Mouse (Mus musculus): ENCODE data around the gene Dok4. TPM values are rescaled to one million over a fixed set of nuclear protein-coding genes. Genes with fewer than 3 reads are reported as not detected.
A peak's percentile ranks its signal among the peaks of the same experiment; 100 is the strongest.

Dok4 gene
- polyA plus RNA-seq, 1 experiment from 2014 or later: 59.0 TPM

GRCm38 (mm10) chr8:94875096-94875870 lies 847 bp downstream of the Dok4 start:
- Histone ChIP-seq H3K36me3 (no peaks in the 10 kb centered on the region), H3K9ac (peak overlapping the region; percentile 72), H3K9me3 (no peaks in the 10 kb centered on the region), H3K4me1 (replicated peaks) (peaks cover 52% of the 10 kb centered on the region), H3K4me3 (peak overlapping the region; percentile 55), H3K27ac (no peak overlapping the region), H3K4me2 (peak overlapping the region; percentile 90), H3K27me3 (peaks cover 35% of the 10 kb centered on the region)
- WGBS: 18% methylated on average over 17 of the region's 17 CpGs
- no peak for ATAC-seq (ENCODE audit: low FRiP score)

DNA sequence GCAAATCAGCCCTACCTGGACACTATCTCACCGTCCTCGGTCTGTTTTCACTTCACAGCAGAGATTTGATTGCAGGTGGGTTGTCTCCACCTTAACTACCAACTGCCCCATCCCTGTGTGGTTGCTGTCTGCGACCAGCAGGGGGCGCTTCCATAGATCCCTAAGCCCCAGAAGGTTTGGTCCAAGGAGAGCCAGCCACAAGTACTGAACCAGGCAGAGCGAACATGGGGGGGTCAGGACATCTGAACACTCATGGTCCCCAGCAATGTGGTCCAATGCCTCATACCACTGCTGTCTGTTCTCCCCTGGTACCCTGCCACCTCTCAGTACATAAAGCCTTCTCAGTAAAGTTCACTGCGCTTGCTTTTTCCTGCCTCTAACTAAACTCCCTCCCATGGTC lies 1.8 kb downstream of the Dok4 start:
- H3K36me3 ChIP-seq: no peaks in the 10 kb centered on the region
- H3K4me3 ChIP-seq: peak overlapping the region; percentile 55
- no peak overlapping the region for H3K9ac ChIP-seq
- H3K27ac ChIP-seq: no peak overlapping the region
- peaks cover 35% of the 10 kb centered on the region for H3K27me3 ChIP-seq
- H3K4me2 ChIP-seq: peak overlapping the region; percentile 90
- 15% methylated on average over 6 of the region's 6 CpGs for WGBS
- no peaks in the 10 kb centered on the region for H3K9me3 ChIP-seq
- H3K4me1 ChIP-seq (replicated peaks): peaks cover 62% of the 10 kb centered on the region
- ATAC-seq (ENCODE audit: low FRiP score): no peak

- ATAC-seq (ENCODE audit: low FRiP score): no peak
- Histone ChIP-seq H3K4me2 (peak overlapping the region; percentile 86; the same call in 1 of the 2 replicates), H3K9ac (peak overlapping the region; percentile 31; the same call in 1 of the 2 replicates), H3K27me3 (peaks cover 30% of the 10 kb centered on the region), H3K4me3 (no peak overlapping the region), H3K36me3 (peaks cover 5% of the 10 kb centered on the region; the same call in 1 of the 2 replicates), H3K27ac (no peak overlapping the region), H3K9me3 (no peaks in the 10 kb centered on the region), H3K4me1 (replicated peaks) (peaks cover 80% of the 10 kb centered on the region)
- 76% methylated on average over 2 of the region's 2 CpGs for WGBS
These were observed 3.6 kb downstream of the Dok4 start for GRCm38 (mm10) chr8:94872576-94872975.

DNA sequence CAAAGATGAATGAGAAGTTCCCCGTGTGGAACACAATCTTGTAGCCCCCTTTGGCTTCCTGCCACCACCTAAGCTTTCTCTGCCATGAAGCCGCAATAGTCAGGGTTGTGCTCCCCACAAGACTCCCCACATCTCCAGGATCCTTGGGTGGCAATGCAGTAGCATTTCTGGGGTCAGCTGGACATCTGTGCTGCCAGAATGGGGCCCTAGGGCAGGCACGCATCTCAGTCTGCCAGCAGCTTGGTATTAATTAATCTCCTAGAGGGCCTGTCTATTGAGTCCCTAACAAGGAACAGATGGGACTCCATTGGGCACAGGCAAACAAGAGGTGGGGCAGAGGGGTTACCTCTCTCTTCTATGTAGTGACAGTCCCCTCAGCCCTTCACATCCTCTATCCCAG lies 4.0 kb downstream of the Dok4 start:
- H3K4me3 ChIP-seq: no peak overlapping the region
- H3K36me3 ChIP-seq: peaks cover 9% of the 10 kb centered on the region
- ATAC-seq (ENCODE audit: low FRiP score): no peak
- H3K9ac ChIP-seq: peak overlapping the region; percentile 31; the same call in 1 of the 2 replicates
- peaks cover 83% of the 10 kb centered on the region for H3K4me1 ChIP-seq (replicated peaks)
- peak overlapping the region; percentile 86; the same call in 1 of the 2 replicates for H3K4me2 ChIP-seq
- peaks cover 30% of the 10 kb centered on the region for H3K27me3 ChIP-seq
- H3K9me3 ChIP-seq: no peaks in the 10 kb centered on the region
- H3K27ac ChIP-seq: peak overlapping the region; percentile 44; the same call in 1 of the 2 replicates
- 19% methylated on average over 3 of the region's 3 CpGs for WGBS

DNA sequence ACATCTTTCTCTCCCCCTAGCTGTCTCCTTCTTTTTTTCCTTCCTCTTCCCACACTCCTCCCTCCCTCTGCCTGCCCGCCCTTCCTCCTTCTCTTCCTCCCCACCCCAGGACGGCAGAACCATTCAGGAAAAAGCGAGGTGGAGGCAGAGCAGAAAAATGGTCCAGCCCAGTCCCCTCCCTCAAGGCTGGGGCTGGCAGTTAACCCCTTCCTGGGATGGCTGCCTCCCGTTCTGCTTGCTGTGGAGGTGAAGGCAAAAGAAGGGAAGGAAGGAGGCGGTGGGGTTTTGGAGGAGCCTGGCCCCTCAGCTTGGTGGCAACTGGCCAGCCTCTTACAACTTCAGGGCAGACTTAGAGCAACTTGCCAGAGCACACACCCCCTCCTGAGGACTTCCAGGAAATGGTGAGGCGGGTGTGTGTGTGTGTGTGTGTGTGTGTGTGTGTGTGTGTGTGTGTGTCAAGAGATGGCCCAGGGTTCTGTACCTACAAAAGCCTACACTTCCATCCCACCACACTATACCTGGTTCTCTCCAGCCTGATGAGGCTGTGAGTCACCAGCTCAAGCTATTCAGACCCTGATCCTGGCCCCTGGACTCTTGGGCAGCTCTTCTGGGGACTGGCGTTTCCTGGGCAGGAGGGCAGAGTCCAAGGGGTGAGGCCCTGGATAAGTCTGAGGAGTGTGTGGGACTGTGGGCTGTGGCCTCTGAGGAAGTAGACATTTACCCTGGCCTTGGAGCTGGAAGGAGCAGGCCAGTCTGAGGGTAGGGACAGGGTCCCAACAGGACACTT lies 4.8 kb downstream of the Dok4 start:
- H3K4me2 ChIP-seq: peak overlapping the region; percentile 86
- ATAC-seq (ENCODE audit: low FRiP score): peak; percentile 70

GRCm38 (mm10) chr8:94870474-94871107 lies 5.5 kb downstream of the Dok4 start:
- Histone ChIP-seq H3K27me3 (peaks cover 23% of the 10 kb centered on the region), H3K4me3 (peak overlapping the region; percentile 61), H3K4me2 (peak overlapping the region; percentile 86), H3K9me3 (no peaks in the 10 kb centered on the region), H3K9ac (peak overlapping the region; percentile 82), H3K4me1 (replicated peaks) (peaks cover 71% of the 10 kb centered on the region), H3K36me3 (peaks cover 25% of the 10 kb centered on the region), H3K27ac (peak overlapping the region; percentile 81)
- peak; percentile 62 for ATAC-seq (ENCODE audit: low FRiP score)
- 3% methylated on average over 22 of the region's 22 CpGs for WGBS

More for the DNA sequence above, 4.8 kb downstream of the Dok4 start:
- Histone ChIP-seq H3K36me3 (peaks cover 18% of the 10 kb centered on the region), H3K27me3 (peaks cover 24% of the 10 kb centered on the region), H3K9ac (peak overlapping the region; percentile 82), H3K27ac (peak overlapping the region; percentile 81), H3K9me3 (no peaks in the 10 kb centered on the region), H3K4me3 (peak overlapping the region; percentile 61), H3K4me1 (replicated peaks) (peaks cover 78% of the 10 kb centered on the region)
- 7% methylated on average over 7 of the region's 7 CpGs for WGBS

GRCm38 (mm10) chr8:94870003-94870402 lies 6.1 kb downstream of the Dok4 start:
- peaks cover 68% of the 10 kb centered on the region for H3K4me1 ChIP-seq (replicated peaks)
- H3K27ac ChIP-seq: peak overlapping the region; percentile 81
- peak overlapping the region; percentile 82 for H3K9ac ChIP-seq
- H3K36me3 ChIP-seq: peaks cover 31% of the 10 kb centered on the region
- WGBS: 10% methylated on average over 4 of the region's 4 CpGs
- no peak for ATAC-seq (ENCODE audit: low FRiP score)
- H3K27me3 ChIP-seq: peaks cover 17% of the 10 kb centered on the region
- peak overlapping the region; percentile 86 for H3K4me2 ChIP-seq
- peak overlapping the region; percentile 61 for H3K4me3 ChIP-seq
- H3K9me3 ChIP-seq: no peaks in the 10 kb centered on the region

DNA sequence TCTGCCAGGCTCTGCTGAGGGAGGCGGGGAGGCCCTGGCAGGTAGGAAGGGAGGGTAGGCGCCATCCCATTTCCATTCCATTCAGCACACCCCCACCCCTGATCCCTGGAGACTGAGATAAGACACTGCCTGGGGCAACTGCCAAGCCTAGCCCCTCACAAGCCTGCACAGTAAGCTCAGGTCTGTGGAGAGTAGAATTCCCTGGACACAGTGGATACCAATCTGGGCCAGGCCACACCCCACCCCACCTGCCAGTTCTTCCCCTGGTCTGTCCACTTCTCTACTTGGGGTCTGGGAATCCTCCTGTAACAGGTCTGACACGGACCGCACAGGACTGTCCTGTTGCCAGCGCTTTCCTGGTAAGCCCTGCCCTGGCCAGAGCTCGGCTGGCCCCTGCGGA lies 7.0 kb downstream of the Dok4 start:
- no peak for ATAC-seq (ENCODE audit: low FRiP score)
- Histone ChIP-seq H3K9ac (peak overlapping the region; percentile 82), H3K27me3 (peaks cover 8% of the 10 kb centered on the region), H3K36me3 (peaks cover 39% of the 10 kb centered on the region), H3K27ac (no peak overlapping the region), H3K4me3 (peak overlapping the region; percentile 61), H3K9me3 (no peaks in the 10 kb centered on the region), H3K4me2 (peak overlapping the region; percentile 86), H3K4me1 (replicated peaks) (peaks cover 59% of the 10 kb centered on the region)
- WGBS: 46% methylated on average over 7 of the region's 7 CpGs

DNA sequence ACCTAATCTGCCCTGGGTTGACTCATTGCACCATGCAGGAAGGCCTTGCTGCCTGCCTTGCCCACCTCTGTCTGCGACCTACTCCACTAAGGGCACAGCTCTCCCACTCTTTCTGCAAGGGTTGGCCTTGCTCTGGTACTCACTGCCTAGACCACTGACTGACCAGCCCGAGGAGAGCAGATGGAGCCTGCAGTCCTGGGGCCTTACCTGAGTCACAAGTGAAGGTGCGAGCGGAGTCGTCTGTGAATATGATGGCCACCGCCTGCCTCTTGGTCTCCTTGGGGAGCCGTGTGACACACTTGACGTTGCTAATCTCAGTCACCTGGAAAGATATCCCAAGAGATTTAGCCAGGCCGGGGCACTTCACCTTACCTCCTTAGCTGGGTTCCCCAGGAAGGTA lies 9.2 kb downstream of the Dok4 start:
- no peaks in the 10 kb centered on the region for H3K27me3 ChIP-seq
- WGBS: 92% methylated on average over 9 of the region's 9 CpGs
- H3K27ac ChIP-seq: no peak overlapping the region

DNA sequence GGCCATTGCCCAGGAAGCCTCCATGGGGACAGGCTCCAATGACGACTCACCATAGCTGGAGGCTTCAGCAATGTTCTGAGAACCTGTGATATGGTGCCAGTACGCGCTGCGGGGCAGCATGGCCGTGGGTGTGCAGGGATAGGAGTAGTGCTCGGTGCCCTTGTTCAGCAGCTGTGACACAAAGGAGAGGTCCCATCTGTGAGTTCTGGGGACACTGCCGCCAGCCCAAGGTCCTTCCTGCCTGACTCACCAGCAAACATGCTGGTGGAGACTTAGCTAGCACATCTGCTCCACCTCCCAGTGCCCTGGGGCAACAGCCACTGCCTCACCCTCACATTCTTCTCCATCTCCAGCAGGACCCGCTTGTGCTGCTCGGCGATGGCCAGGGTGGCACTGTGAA lies 10.8 kb downstream of the Dok4 start:
- no peaks in the 10 kb centered on the region for H3K27me3 ChIP-seq
- 81% methylated on average over 10 of the region's 10 CpGs for WGBS
- no peak overlapping the region for H3K9ac ChIP-seq
- H3K36me3 ChIP-seq: peaks cover 70% of the 10 kb centered on the region
- H3K9me3 ChIP-seq: no peaks in the 10 kb centered on the region
- peaks cover 34% of the 10 kb centered on the region for H3K4me1 ChIP-seq (replicated peaks)
- H3K4me2 ChIP-seq: no peak overlapping the region
- ATAC-seq (ENCODE audit: low FRiP score): no peak
- peak overlapping the region; percentile 30; the same call in 1 of the 2 replicates for H3K27ac ChIP-seq
- H3K4me3 ChIP-seq: no peak overlapping the region

More for the DNA sequence above, 9.2 kb downstream of the Dok4 start:
- ATAC-seq (ENCODE audit: low FRiP score): no peak
- Histone ChIP-seq H3K4me1 (replicated peaks) (peaks cover 50% of the 10 kb centered on the region), H3K4me3 (no peak overlapping the region), H3K36me3 (peaks cover 60% of the 10 kb centered on the region), H3K4me2 (no peak overlapping the region), H3K9me3 (no peaks in the 10 kb centered on the region), H3K9ac (no peak overlapping the region)

- Histone ChIP-seq H3K27me3 (no peaks in the 10 kb centered on the region), H3K4me2 (no peak overlapping the region), H3K4me1 (replicated peaks) (peaks cover 28% of the 10 kb centered on the region), H3K27ac (no peak overlapping the region), H3K4me3 (no peak overlapping the region), H3K9ac (no peak overlapping the region), H3K9me3 (no peaks in the 10 kb centered on the region), H3K36me3 (peaks cover 74% of the 10 kb centered on the region)
- no peak for ATAC-seq (ENCODE audit: low FRiP score)
- 77% methylated on average over 10 of the region's 10 CpGs for WGBS
These were observed 12.0 kb downstream of the Dok4 start for GRCm38 (mm10) chr8:94863897-94864673.
